Mouse (Mus musculus): ENCODE data around the gene Irf8. TPM values are rescaled to one million over a fixed set of nuclear protein-coding genes. Genes with fewer than 3 reads are reported as not detected.
"Not testable (repeated sequence)": the region's sequence is repeated elsewhere in the genome, so short reads cannot be mapped to it uniquely, and the experiment has no call there.

The Irf8 gene
- total RNA-seq, 1 experiment from 2014 or later = 117 TPM

GRCm38 (mm10) chr8:120719586-120720236, 16.4 kb upstream of the Irf8 start:
- ATAC-seq (replicated peaks; ENCODE audit: low read depth, poor library complexity, severe bottlenecking) = peak; percentile 24

- ATAC-seq (replicated peaks; ENCODE audit: low read depth, poor library complexity, severe bottlenecking) = no peak
Measured at GRCm38 (mm10) chr8:120723025-120723424, 13.1 kb upstream of the Irf8 start.

- not testable (repeated sequence) for ATAC-seq (replicated peaks; ENCODE audit: low read depth, poor library complexity, severe bottlenecking)
Measured at GRCm38 (mm10) chr8:120724096-120724495, 12.1 kb upstream of the Irf8 start.

- 0 out of 2 replicates have a peak, but pooled peaks have one; percentile 25 for ATAC-seq (replicated peaks; ENCODE audit: low read depth, poor library complexity, severe bottlenecking)
Measured at GRCm38 (mm10) chr8:120724816-120725575, 11.2 kb upstream of the Irf8 start.

GRCm38 (mm10) chr8:120725576-120725950, 10.6 kb upstream of the Irf8 start:
- ATAC-seq (replicated peaks; ENCODE audit: low read depth, poor library complexity, severe bottlenecking) = no peak

GRCm38 (mm10) chr8:120726051-120726450, 10.1 kb upstream of the Irf8 start:
- no peak for ATAC-seq (replicated peaks; ENCODE audit: low read depth, poor library complexity, severe bottlenecking)

- no peak for ATAC-seq (replicated peaks; ENCODE audit: low read depth, poor library complexity, severe bottlenecking)
Measured at GRCm38 (mm10) chr8:120728488-120729160, 7.5 kb upstream of the Irf8 start.

- ATAC-seq (replicated peaks; ENCODE audit: low read depth, poor library complexity, severe bottlenecking) = no peak
Measured at GRCm38 (mm10) chr8:120731582-120731981, 4.6 kb upstream of the Irf8 start.

GRCm38 (mm10) chr8:120732068-120732467, 4.1 kb upstream of the Irf8 start:
- ATAC-seq (replicated peaks; ENCODE audit: low read depth, poor library complexity, severe bottlenecking) = no peak

GRCm38 (mm10) chr8:120736486-120736885, 328 bp downstream of the Irf8 start:
- ATAC-seq (replicated peaks; ENCODE audit: low read depth, poor library complexity, severe bottlenecking) = peak; percentile 23; the same call in 1 of the 2 replicates

- ATAC-seq (replicated peaks; ENCODE audit: low read depth, poor library complexity, severe bottlenecking) = no peak
Measured at GRCm38 (mm10) chr8:120737166-120737565, 1.0 kb downstream of the Irf8 start.

- ATAC-seq (replicated peaks; ENCODE audit: low read depth, poor library complexity, severe bottlenecking) = no peak
Measured at GRCm38 (mm10) chr8:120738771-120739170, 2.6 kb downstream of the Irf8 start.

GRCm38 (mm10) chr8:120739526-120739925, 3.4 kb downstream of the Irf8 start:
- no peak for ATAC-seq (replicated peaks; ENCODE audit: low read depth, poor library complexity, severe bottlenecking)

- no peak for ATAC-seq (replicated peaks; ENCODE audit: low read depth, poor library complexity, severe bottlenecking)
Measured at GRCm38 (mm10) chr8:120740579-120740978, 4.4 kb downstream of the Irf8 start.

- no peak for ATAC-seq (replicated peaks; ENCODE audit: low read depth, poor library complexity, severe bottlenecking)
Measured at GRCm38 (mm10) chr8:120741001-120741400, 4.8 kb downstream of the Irf8 start.

- ATAC-seq (replicated peaks; ENCODE audit: low read depth, poor library complexity, severe bottlenecking) = no peak
Measured at GRCm38 (mm10) chr8:120741815-120742530, 5.8 kb downstream of the Irf8 start.

GRCm38 (mm10) chr8:120743149-120743897, 7.2 kb downstream of the Irf8 start:
- 0 out of 2 replicates have a peak, but pooled peaks have one; percentile 26 for ATAC-seq (replicated peaks; ENCODE audit: low read depth, poor library complexity, severe bottlenecking)

- peak; percentile 40; the same call in 1 of the 2 replicates for ATAC-seq (replicated peaks; ENCODE audit: low read depth, poor library complexity, severe bottlenecking)
Measured at GRCm38 (mm10) chr8:120743898-120744290, 7.7 kb downstream of the Irf8 start.

- ATAC-seq (replicated peaks; ENCODE audit: low read depth, poor library complexity, severe bottlenecking) = no peak
Measured at GRCm38 (mm10) chr8:120744448-120744847, 8.3 kb downstream of the Irf8 start.

GRCm38 (mm10) chr8:120745226-120745625, 9.1 kb downstream of the Irf8 start:
- no peak for ATAC-seq (replicated peaks; ENCODE audit: low read depth, poor library complexity, severe bottlenecking)
